Mouse (Mus musculus) liver, embryonic 14.5 days (tissue): Measurements from ENCODE around the gene Eif2b3. TPM values are rescaled to one million over a fixed set of nuclear protein-coding genes. Genes with fewer than 3 reads are reported as not detected.
A peak's percentile ranks its signal among the peaks of the same experiment; 100 is the strongest.

ENCODE experiments used
- ATAC-seq: fragments of 200-750 bp; cut with Nextera tagmentation; 2 replicates; pipeline ENCODE4 v1.8.0; 2017; ENCODE audit warnings: moderate number of reproducible peaks, mild to moderate bottlenecking, moderate library complexity; ENCODE audit not compliant: insufficient read depth
- DNase-seq, 3 experiments: peaks; one replicate each; pipeline ENCODE4 v3.0.0-alpha.2; 2012 to 2013; ENCODE audit warnings: low read depth in 3 of 3, low spot score in 3 of 3
- H3K27ac ChIP-seq: fragments of 300-500 bp; sonication (generic); 2 replicates; pipeline ENCODE4 v1.5.1; 2014; ENCODE audit warnings: moderate library complexity, mild to moderate bottlenecking, control low read depth, inconsistent platforms
- H3K27me3 ChIP-seq: fragments of 300-500 bp; sonication (generic); 2 replicates; pipeline ENCODE4 v1.6.1; 2014; ENCODE audit warnings: mild to moderate bottlenecking, low read length, moderate library complexity; ENCODE audit not compliant: control insufficient read depth, insufficient read depth
- H3K36me3 ChIP-seq: fragments of 300-500 bp; sonication (generic); replicated peaks from 2 replicates; pipeline ENCODE4 v1.6.1; 2014; ENCODE audit warnings: low read depth; ENCODE audit not compliant: control insufficient read depth, insufficient read depth
- H3K4me1 ChIP-seq, 2 experiments: fragments of 200-500 bp in 1 of 2; fragments of 300-500 bp in 1 of 2; sonication (generic) in 1 of 2; replicated peaks; 2 replicates each; pipeline ENCODE4 v1.6.1; 2012 to 2014; ENCODE audit warnings: antibody characterized with exemption in 1 of 2, inconsistent platforms in 1 of 2, low read length in 1 of 2; ENCODE audit not compliant: control insufficient read depth in 2 of 2, insufficient read depth in 2 of 2
- H3K4me2 ChIP-seq: fragments of 300-500 bp; sonication (generic); 2 replicates; pipeline ENCODE4 v1.6.1; 2014; ENCODE audit warnings: low read depth, mild to moderate bottlenecking, control low read depth, moderate library complexity
- H3K4me3 ChIP-seq, 2 experiments: fragments of 200-500 bp in 1 of 2; fragments of 300-500 bp in 1 of 2; sonication (generic) in 1 of 2; 2 replicates each; pipeline ENCODE4 v1.5.1; 2012 to 2014; ENCODE audit warnings: low read depth in 2 of 2, low read length in 2 of 2, mild to moderate bottlenecking in 2 of 2, control low read depth in 1 of 2, inconsistent platforms in 1 of 2, moderate library complexity in 1 of 2; ENCODE audit not compliant: insufficient read depth in 1 of 2
- H3K9ac ChIP-seq: fragments of 300-500 bp; sonication (generic); replicated peaks from 2 replicates; pipeline ENCODE4 v1.6.1; 2014; ENCODE audit warnings: mild to moderate bottlenecking, control low read depth, moderate library complexity
- H3K9me3 ChIP-seq: fragments of 300-500 bp; sonication (generic); 2 replicates; pipeline ENCODE4 v1.6.1; 2016; ENCODE audit warnings: low read length, mixed read lengths; ENCODE audit not compliant: control insufficient read depth
- CTCF ChIP-seq: IDR thresholded peaks from 2 replicates; pipeline ENCODE4 v1.5.1; 2016; ENCODE audit warnings: antibody characterized with exemption, low read depth, control low read depth
- EP300 ChIP-seq: IDR thresholded peaks from 2 replicates; pipeline ENCODE4 v1.6.1; 2016; ENCODE audit warnings: antibody characterized with exemption, low read depth
- WGBS: fragments of 180-500 bp; shearing (Covaris S2); extraction: QIAGEN DNeasy Blood & Tissue Kit; methylation state at CpG from one replicate; pipeline ENCODE4 v1.1.7; 2014; ENCODE audit not compliant: insufficient replicate concordance; 5-methylcytosine and 5-hydroxymethylcytosine counted together
- polyA plus RNA-seq, 2 experiments: library from polyadenylated mRNA; depleted of rRNA in 1 of 2; stranded (reverse) in 1 of 2; unstranded in 1 of 2; fragments of >200 nt; fragmentation: Nextera tagmentation in 1 of 2; extraction: Ambion mirVana in 1 of 2; gene quantifications; 2 replicates each; pipeline versions ENCODE4 v1.2.1 to v1.2.3; 2012 to 2014

Gene Eif2b3
- 12.3 and 17.3 TPM in 2 replicates for polyA plus RNA-seq (2012; rRNA removed)
- 32.7 and 34.3 TPM in 2 replicates for polyA plus RNA-seq (2014; fragmentation: Nextera tagmentation; extraction: Ambion mirVana)

GRCm38 (mm10) chr4:117019206-117020134 lies at the start of gene Eif2b3:
Gene Eif2b3, plus strand, starts transcription at chr4:117019402.
- Histone ChIP-seq H3K9ac (peak within 1 kb of the TSS; percentile 85), H3K27me3 (no peaks in the 10 kb centered on the region), H3K9me3 (no peaks in the 10 kb centered on the region), H3K4me2 (peak within 1 kb of the TSS; percentile 88), H3K36me3 (peaks cover 10% of the 10 kb centered on the region), H3K4me3 (peak within 1 kb of the TSS; percentile 69 to 86), H3K27ac (peak within 1 kb of the TSS; percentile 61), H3K4me1 (peaks cover 9 to 18% of the 10 kb centered on the region in 2 experiments)
- no peak for TF ChIP-seq EP300
- TF ChIP-seq CTCF: peak; percentile 62
- WGBS: under 1% methylated on average over 61 of the region's 61 CpGs
- peak; percentile 86 to 88 (median 87) for DNase-seq
- peak; percentile 99 for ATAC-seq

- Histone ChIP-seq H3K4me3 (no peak overlapping the region), H3K9me3 (no peaks in the 10 kb centered on the region), H3K36me3 (no peaks in the 10 kb centered on the region), H3K4me2 (no peak overlapping the region), H3K27ac (no peak overlapping the region), H3K27me3 (no peaks in the 10 kb centered on the region), H3K9ac (no peak overlapping the region), H3K4me1 (no peaks in the 10 kb centered on the region)
- DNase-seq (no peak), ATAC-seq (no peak)
- 36% methylated on average over 2 of the region's 2 CpGs for WGBS
- peak; percentile 14; the same call in 1 of the 2 replicates for TF ChIP-seq CTCF
- no peak for TF ChIP-seq EP300
These were observed 42.7 kb upstream of the Eif2b3 start for GRCm38 (mm10) chr4:116976503-116976902.

GRCm38 (mm10) chr4:116985681-116986080 lies 33.5 kb upstream of the Eif2b3 start:
- Histone ChIP-seq H3K4me3 (no peak overlapping the region), H3K9ac (no peak overlapping the region), H3K27ac (no peak overlapping the region), H3K9me3 (no peaks in the 10 kb centered on the region), H3K4me2 (no peak overlapping the region), H3K36me3 (peaks cover 19% of the 10 kb centered on the region), H3K4me1 (no peaks in the 10 kb centered on the region), H3K27me3 (no peaks in the 10 kb centered on the region)
- no peak for DNase-seq
- TF ChIP-seq EP300 (no peak), CTCF (no peak)
- WGBS: 82% methylated on average over 7 of the region's 7 CpGs
- ATAC-seq: no peak

DNA sequence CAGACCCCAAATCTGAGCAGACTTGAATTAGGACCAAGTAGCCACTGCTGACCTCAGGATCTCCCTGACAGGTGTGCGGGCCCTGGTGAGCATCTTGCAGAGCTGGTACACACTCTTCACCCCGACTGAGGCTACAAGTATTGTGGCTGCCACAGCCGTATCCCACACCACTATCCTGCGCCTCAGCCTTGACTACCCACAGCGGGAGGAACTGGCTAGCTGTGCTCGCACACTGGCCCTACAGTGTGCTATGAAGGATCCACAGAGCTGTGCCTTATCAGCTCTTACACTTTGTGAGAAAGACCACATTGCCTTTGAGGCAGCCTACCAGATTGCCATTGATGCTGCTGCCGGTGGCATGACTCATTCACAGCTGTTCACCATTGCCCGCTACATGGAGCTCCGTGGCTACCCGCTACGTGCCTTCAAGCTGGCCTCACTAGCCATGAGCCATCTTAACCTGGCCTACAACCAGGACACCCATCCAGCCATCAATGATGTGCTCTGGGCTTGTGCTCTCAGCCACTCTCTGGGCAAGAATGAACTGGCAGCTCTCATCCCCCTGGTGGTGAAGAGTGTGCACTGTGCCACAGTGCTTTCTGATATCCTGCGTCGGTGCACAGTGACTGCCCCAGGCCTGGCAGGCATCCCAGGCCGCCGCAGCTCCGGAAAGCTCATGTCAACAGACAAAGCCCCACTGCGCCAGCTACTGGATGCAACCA lies 32.6 kb upstream of the Eif2b3 start:
- WGBS: 52% methylated on average over 17 of the region's 17 CpGs
- TF ChIP-seq EP300: no peak
- peak; percentile 95 for TF ChIP-seq CTCF

More for the DNA sequence above, 32.6 kb upstream of the Eif2b3 start:
- Histone ChIP-seq H3K4me3 (no peak overlapping the region), H3K27ac (no peak overlapping the region), H3K36me3 (peaks cover 27% of the 10 kb centered on the region), H3K27me3 (no peaks in the 10 kb centered on the region), H3K9ac (no peak overlapping the region), H3K4me2 (no peak overlapping the region), H3K9me3 (no peaks in the 10 kb centered on the region), H3K4me1 (peaks cover 0 to under 1% of the 10 kb centered on the region in 2 experiments; a peak in 1 of 4 replicates)
- ATAC-seq: peak; percentile 61
- DNase-seq: peak in 2 of 3 experiments; percentile 23 to 24
